Mouse (Mus musculus) adrenal gland, adult 18-20 months (tissue): ENCODE data around the gene Mpzl2. TPM values are rescaled to one million over a fixed set of nuclear protein-coding genes. Genes with fewer than 3 reads are reported as not detected.
A peak's percentile ranks its signal among the peaks of the same experiment; 100 is the strongest.

Experiments used
- DNase-seq, 2 experiments: peaks; one replicate each; pipeline ENCODE4 v3.0.0; 2021 to 2022; ENCODE audit warnings: low spot score in 2 of 2
- long read RNA-seq, 2 experiments: library from polyadenylated mRNA; stranded (forward); transcript quantifications; one replicate each; pipeline ENCODE4 v2.0.0; 2021
- total RNA-seq, 2 experiments: library from RNA; stranded (reverse); gene quantifications; 1 replicate in 1 of 2; 2 replicates in 1 of 2; pipeline ENCODE4 v1.2.3; 2021

Gene Mpzl2
- 10 to 100 TPM; 10.5 to 12.9 TPM for total RNA-seq
- long read RNA-seq, experiment 1, transcript Mpzl2-201 (6 exons, 3,107 nt): major isoform, 17 of 23 reads
- long read RNA-seq, experiment 1, partial matches to known transcripts: 1 of 23 reads
- long read RNA-seq, experiment 1, other reads (novel, unspliced or antisense): 5 of 23 reads
- long read RNA-seq, experiment 2, transcript Mpzl2-201 (6 exons, 3,107 nt): major isoform, 5 of 15 reads
- long read RNA-seq, experiment 2, partial matches to known transcripts: 0 of 15 reads
- long read RNA-seq, experiment 2, other reads (novel, unspliced or antisense): 10 of 15 reads

DNA sequence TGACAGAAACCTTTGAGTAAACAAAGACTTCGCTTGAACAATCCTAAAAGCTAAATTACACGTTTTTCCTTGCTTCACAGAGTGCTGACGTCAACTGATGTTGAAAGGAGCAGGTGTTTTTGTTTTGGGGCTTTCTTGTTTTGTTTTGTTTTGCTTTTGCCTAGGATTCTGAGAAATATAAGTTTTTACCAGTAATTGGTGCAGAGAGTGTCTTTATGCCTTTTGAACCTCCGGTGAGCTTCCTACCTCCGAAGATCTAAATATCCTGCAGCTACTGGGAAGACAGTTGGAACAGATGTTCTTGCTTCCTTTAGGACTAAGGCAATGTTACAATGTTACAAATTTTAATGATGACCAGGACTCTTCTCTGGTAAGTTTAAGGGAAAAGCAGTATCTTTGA lies at the start of gene Mpzl2:
Gene Mpzl2 (plus strand): TSS at position 301 of the 400 bp plus-strand sequence.
- no peak for DNase-seq

DNA sequence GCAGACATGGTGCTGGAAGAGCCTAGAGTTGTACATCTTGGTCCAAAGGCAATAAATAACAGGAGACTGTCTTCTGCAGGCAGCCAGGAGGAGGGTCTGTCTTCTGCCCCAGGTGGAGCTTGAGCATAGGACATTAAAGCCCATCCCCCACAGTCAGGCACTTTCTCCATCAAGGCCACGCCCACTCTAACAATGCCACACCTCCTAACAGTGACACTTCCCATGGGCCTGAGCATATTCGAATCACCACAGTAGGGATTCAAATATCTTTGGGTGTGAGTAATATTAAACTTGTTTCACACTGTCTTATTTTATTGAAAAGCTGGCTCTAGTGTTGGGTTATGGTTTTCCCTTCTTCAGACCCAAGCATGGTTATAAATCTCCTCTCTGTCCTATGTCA lies 47.8 kb upstream of the Mpzl2 start:
- DNase-seq: no peak

DNA sequence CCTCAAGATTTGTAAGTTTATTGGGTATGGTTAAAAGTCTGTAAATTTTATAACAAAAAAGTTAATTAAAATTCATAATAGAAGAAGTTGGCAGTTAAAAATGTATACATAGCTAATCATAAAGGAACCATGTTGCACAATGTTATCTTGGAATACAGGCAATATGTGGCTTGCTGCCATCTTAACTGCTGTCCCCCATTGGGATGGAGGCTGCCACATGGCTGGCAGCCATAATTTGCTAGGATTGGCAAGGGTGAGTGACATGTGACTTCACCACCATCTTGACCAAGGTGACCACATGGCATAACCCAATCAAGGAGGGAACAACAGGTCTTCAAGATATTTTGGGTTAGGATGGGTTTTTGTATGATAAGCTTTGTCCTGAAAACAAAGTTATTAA lies 47.3 kb upstream of the Mpzl2 start:
- DNase-seq: no peak

DNA sequence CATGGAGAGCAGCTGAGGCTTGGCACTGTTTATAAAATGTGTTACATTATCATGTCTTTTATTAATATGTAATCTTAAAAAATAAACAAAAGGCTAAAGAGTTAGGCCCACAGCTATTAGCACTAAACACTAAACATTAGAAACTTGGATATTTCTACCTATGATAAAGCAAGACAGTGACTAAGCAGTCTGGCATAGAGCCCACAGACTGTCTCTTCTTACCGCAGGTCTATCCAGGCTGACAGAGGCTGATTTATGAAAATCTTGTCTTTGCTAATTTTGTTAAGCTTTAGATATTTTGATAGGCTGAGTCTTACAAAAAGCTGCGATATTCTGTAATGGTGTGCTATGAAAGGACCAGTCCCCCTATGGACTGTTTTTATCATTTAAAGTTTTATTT lies 46.3 kb upstream of the Mpzl2 start:
- DNase-seq: no peak

DNA sequence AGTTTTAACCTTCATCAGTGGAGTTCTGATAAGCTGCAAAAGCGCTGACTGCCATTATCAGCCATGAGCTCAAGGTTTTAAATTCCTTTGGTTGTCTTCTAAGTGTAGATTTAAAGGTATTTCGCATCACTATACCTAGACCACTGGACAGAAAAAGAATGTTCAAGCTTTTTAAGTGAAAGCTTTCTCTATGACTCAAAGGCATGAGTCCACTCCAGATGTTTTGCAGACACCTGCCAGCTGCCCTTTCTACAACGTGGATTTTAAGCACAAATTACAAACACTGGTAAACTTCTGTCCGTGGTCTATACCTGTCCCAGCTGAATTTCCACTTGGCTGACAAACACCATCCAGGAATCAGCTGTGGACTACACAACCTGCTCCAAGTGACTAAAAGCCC lies 44.6 kb upstream of the Mpzl2 start:
- DNase-seq: no peak

DNA sequence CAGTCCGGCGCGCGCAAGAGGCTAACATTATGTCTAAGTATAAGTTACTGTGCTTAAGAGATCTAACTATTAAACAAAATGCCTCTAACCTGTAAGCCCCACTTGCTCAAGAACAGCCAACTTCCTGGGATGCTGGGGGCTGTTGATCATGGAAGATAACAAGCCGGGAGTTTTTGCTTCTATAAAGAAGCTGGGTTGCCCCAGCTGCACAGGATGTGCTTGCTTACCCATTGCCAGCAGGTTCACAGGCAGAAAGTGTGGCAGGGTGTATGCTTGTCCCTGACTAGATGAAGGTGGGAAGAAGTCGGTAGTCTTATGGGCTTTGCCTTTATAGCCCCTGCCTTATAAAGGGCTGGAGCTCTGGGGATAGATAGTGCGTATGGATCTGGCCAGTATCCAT lies 43.0 kb upstream of the Mpzl2 start:
- no peak for DNase-seq

DNA sequence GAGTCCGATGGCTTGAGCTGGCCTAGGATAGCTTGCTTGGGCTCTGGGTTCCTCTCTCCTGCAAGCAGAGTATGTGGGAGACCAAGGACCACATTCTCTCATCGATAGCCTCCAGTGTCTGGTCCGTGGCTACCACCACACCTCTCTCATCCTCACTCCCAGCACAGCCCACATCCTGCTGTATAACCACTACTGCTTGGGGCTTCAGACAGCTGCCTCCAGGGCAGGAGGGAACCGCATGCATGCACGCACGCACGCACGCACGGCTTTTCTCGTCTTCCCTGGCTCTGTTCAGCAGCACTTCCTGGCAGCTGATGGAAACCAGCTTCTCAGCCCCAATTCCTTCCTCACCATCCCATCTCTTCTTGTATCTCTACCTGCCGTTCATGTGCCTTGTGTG lies 41.5 kb upstream of the Mpzl2 start:
- no peak for DNase-seq

DNA sequence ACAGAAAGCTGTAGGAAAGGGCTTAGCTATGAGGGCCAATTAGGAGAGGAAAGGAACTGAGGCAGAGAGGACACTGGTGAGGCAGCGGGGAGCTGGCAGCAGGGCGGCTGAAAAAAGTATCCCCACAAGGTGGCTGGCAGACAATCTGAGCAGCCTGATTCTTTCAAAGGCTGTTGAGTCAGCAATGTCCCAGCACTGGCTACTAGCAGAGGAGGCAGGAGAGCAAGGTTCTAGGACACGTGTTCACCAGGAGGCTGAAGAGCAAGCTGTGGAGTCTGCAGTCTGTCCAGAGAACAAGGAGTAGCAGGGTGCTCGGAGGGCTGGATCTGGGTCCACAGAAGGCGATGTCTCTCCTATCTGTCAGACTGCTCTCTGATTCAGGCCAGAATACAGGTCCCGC lies 40.4 kb upstream of the Mpzl2 start:
- DNase-seq: no peak

DNA sequence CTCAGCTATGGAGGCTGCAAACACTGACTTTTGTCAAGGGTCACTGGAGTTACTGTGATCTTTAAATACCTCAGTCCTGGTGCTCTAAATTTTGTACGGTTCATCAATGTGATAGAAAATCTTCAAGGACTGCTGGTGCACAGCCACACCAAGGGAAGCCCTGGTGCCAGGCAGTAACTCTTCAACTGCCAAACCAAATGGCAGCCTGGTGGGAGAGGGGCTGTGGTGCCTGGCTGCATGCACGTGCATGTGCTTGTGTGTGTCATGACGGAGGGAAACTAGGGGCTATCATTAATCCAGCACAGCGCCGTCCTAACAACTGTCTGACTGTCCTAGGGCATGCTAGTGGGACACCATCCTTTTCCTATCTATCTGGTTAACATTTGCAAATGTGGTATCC lies 39.8 kb upstream of the Mpzl2 start:
- no peak for DNase-seq

DNA sequence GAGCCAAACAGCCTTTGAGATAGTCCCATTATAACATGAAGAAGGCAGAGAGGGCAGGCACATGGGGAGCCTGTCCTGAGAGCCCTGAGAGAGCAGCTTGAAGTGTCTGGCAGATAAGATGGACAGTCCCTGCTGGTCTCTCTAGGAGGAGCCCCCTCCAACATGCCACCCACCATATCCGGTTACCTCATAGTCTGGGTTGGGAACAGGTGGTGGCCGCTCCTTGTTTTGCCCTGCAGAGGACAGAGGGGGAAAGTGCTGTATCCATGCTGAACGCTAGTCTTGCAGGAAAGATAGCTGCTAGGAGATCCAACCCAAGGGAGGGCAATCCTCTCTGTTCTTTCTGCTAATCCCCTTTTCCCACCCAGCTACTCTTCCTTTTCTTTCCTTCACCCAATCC lies 39.4 kb upstream of the Mpzl2 start:
- no peak for DNase-seq

DNA sequence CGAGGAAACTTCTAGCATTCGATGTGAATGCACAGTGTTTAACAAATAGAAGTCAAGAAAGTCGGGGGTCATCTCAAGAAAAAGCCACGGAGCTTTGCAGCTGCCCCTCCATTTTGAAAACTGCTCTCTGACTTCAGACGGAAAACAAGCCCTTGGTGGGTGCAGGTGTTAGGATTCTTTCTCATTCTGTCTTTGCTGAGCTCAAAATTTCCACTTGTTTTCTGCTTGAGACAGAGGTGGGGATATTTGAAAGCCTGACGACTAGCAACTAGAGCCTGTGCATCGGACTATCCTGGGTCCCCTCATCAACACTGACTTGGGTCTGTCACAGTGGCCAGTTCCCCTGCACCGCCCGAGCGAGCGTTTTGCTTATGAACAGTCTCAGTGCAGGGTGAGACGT lies 32.2 kb upstream of the Mpzl2 start:
- DNase-seq: no peak

DNA sequence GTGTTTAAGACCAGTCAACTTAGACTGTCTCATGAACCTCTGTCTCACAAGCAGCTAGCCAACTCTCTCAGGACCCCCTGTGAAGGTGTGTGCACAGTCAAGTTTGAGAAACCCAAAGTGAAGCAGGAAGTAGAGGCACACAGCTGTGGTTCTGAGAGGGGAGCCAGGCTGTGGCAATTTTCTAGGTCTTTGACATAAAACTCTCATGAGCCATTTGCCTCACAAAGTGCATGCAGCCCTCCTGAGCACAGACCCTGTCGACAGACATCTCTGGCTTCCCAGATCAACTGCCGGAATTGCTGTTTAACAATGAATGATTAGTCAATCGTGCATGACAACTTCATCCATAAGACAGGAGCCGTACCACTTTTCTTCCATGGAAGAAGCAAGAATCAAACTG lies 31.3 kb upstream of the Mpzl2 start:
- DNase-seq: no peak

DNA sequence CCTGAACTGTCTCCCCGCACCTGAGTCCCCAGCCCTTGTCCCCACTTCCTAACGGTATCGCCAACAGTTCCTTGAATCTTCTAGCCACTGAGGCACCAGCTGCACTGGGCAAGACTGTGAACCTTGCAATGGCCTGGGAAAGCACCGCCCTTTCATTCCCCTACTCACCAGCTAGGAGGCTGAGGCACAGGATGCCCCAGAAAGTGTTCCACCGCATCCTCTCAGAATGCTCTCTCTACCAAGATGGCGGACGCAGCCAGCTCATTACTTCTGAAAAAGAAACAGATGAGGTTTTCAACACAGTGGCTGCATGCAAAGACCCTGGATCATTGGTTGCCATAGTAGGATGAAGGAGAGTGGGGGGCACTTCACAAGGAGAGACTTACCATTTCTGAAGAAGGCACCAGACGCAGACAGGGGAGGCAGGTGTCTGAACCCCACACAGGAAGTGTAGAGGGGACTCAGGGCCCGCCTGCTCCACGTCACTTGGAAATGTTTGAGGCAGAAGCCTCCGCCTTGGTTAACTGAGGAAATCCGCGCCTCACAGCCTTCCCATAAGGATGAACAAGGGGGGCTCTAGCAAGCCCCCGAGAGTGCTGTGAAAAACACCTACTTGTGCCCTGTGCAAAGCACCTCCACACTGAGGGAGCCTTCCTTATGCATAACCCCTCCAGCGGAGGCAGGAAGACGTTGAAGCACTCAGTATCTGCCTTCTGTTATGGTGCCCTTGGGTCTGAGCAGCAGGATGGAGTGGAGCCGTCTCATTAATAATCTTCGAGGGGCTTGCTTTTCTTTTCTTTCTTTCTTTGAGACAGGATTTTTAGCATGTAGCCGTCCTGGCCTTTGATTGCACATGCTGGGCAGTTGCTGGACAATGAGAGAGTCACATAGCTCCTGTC lies 30.2 kb upstream of the Mpzl2 start, which contains the start of gene Cd3e:
Gene Cd3e (minus strand): TSS at position 448 of the 899 bp plus-strand sequence.
- DNase-seq: no peak

DNA sequence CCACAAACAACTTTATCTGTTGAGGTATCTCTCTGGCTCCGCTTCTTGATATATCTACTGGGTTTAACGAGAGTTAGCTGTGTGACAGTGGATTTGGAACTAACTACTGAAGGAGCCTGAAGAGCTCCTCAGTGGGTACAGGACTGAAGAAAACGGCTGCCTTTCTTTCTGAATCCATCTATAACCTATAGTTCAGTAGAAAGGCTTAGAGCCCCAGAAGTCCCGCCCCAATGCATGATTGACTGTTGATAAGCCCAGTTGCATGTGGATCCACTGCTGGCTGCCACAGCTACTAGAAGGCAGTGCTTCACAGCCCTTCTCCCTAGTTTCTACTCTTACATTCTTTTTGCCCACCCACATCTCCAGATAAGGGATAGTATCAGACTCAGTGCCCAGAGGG lies 29.1 kb upstream of the Mpzl2 start:
- no peak for DNase-seq

DNA sequence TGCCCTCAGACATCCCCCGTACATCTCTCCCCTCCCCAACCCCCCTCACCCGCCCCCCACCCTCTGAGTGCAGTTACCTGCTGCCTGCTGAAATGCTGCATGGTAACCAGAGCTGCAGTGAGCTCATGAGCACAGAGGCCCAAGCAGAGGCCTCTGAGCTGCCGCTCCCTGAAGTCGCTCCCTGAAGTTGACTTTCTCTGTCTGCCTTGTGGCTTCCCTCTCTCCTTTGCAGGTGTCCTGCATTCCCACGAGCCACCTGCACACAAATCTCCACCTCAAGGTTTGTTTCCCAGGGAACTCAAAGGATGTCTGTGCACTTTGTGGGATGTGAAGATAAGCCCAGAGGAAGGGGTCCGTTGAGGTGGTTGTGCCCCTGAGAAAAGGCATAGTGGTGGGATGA lies 28.3 kb upstream of the Mpzl2 start:
- DNase-seq: no peak

DNA sequence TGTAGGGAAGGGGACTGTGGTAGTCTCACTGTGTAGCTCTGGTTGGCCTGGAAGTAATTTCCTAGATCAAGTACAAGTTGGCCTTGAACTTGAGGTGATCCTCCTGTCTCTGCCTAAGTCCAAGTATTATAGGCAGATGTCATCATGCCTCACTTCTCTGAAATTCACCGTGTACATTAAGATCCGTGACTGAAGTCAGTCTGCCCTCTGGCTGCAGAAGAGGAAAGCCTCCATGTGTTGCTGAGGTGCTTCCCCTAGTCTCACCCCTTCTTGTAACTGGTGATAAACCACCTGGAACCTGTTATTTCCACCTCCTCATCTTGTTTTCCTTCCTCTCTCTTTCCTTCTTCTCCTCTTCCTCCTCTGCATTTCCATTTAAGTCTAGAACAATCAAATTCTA lies 24.7 kb upstream of the Mpzl2 start:
- no peak for DNase-seq

DNA sequence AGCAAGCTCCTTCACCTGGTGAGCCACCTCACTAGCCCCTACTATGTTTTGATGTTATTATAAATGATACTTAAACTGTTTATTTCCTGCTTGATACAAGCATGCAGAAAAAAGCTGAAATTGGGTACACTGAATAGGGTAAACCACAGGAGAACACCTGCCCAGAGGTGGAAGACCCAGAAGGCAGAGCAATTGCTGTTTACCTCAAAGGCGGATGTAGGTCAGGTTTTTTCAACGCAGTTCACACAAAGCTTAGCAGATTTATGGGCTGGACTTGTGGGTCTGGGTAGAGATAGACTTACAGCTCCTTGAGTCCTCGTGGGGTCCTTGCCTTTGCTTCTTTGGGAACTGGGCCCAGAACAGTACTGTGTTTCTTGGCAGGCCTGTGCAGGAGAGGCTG lies 23.8 kb upstream of the Mpzl2 start:
- DNase-seq: no peak

DNA sequence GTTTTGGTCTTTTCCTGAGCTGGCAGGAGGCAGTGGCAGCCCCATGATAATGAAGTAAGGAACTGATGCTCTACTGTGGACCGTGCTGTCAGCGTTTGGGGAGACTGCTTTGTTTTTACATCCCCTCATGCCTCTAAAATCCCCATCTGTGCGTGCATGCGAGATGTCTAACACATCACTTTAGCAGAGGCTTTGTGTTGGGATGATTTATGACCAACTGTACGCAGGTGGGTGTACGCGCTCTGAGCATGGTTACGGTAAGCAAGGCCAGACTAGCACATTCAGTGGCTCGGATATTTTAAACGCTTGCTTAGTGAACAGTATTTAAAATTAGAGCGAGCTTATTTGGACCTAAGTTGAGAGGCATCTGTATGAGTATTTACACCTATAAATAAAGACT lies 21.6 kb upstream of the Mpzl2 start:
- no peak for DNase-seq

DNA sequence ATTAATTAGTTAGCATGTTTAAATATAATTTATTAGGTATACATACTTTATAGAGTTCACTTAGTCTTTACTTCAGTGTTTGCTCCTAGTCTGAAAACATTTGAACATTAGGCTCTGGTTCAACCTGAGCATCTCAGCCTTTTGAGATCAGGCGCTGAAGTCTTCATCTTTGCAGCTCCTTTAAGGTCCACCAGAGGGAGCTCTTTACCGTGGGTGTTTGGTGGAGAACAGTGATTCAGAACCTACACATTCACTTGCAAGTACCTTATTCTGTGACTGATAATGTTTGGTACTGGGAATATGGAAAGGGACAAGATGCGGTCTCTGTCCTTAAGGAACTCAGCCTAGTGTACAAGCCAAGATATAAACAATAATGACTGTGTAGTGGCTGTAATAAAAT lies 16.8 kb upstream of the Mpzl2 start:
- peak; percentile 41 to 61 for DNase-seq

DNA sequence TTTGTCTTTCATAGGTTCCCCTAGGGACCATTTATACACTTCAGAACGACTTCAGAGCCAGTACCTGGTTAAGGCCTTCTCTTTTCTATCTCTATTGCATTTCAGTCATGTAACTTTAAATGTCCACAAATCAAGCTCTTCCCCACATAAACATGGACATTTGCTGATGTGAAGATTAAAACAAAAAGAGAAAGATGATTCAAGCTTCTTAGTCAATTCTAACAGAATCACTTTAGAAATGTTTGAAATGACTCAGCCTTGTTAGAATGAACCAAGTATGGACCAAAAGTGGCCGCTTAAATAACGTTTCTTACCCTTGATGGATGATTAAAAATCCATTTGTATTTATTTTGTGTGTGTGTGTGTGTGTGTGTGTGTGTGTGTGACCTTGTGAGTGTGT lies 16.0 kb upstream of the Mpzl2 start:
- DNase-seq: no peak

DNA sequence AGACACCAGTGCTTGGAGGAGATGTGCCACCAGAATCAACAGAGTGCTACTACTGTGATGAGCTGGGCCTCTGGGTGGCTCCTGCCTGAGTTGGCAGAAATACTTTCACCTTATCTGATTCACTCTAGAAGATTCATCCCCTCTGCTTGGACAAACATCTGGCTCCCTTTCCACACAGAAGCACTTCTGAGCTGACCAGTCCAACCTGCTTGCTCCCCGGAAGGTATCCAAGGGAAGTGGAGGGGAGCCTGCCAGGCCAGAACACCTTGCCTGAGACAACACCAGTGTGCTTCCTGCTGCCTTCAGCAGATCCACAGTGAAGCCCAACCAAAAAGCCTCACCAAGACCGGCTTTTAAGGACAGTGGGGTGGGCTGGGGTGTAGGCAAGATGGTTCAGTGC lies 15.4 kb upstream of the Mpzl2 start:
- no peak for DNase-seq

DNA sequence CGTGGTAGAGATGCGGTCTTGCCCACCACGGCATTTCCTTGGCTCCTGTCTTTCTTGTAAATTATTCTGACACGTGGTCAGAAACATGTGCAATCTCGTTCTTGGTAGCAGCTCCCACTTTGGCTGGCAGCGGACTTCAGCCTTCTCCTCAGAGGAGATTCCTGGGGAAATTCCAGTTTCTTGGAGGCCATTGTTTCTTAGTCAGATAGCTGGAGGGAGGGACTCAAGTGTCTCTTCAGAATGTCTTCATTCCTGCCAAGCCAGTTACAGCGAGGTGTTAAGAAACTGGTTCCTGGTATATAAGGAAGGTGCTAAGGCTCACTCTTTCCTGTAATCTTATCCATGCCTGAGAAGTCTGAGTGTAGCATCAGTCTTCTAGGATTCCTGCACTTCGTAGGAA lies 12.2 kb upstream of the Mpzl2 start:
- no peak for DNase-seq

DNA sequence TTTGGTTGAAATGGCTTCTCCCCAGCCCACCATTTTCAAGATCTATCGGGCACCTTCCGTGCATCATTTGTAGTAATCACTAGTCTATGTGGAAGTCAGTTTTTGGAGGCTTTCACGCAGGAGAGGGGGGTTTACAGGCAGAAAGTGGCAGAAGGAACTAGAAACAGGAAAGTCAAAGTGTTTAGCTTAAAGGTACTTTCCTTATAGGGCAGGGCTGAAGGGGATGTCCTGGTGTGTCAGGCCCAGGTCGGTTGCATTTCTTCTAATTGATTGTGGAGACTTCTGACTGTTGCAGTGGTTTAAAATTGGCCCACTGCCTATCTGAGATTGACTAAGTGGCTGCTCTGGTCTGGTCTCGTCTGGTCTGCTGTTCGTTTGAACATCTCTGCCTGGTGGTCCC lies 9.3 kb upstream of the Mpzl2 start:
- DNase-seq: no peak
